Mouse (Mus musculus): ENCODE data around the gene Zfp418.
A peak's percentile ranks its signal among the peaks of the same experiment; 100 is the strongest.
"Not testable (repeated sequence)": the region's sequence is repeated elsewhere in the genome, so short reads cannot be mapped to it uniquely, and the experiment has no call there.

Zfp418 gene

GRCm38 (mm10) chr7:7171227-7172147 is at the start of gene Zfp418:
Gene Zfp418 (plus strand): TSS chr7:7171330.
- peak; percentile 18 for DNase-seq (ENCODE audit: low spot score)

DNA sequence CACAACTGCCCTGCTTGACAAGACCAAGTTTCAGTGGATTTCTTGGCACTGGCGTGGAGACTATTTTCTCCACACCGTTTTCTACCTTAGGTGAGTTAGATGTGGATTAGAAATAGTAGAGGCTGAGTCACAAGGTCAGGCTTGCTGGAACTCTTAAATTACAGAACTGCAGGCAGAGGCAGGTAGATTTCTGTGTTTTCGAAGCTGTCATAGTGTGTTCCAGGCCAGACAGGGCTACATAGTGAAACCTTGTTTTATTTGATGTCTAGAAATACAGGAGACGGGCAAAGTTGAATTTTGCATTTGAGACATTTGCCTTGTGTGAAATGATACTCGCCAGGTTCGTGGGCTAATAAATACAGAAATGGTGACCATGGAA is 49.5 kb upstream of the Zfp418 start:
- DNase-seq (ENCODE audit: low spot score), result no peak

- not testable (repeated sequence) for DNase-seq (ENCODE audit: low spot score)
Measured at GRCm38 (mm10) chr7:7130491-7131124, 40.5 kb upstream of the Zfp418 start.

- no peak for DNase-seq (ENCODE audit: low spot score)
Measured at GRCm38 (mm10) chr7:7132751-7133150, 38.4 kb upstream of the Zfp418 start.

DNA sequence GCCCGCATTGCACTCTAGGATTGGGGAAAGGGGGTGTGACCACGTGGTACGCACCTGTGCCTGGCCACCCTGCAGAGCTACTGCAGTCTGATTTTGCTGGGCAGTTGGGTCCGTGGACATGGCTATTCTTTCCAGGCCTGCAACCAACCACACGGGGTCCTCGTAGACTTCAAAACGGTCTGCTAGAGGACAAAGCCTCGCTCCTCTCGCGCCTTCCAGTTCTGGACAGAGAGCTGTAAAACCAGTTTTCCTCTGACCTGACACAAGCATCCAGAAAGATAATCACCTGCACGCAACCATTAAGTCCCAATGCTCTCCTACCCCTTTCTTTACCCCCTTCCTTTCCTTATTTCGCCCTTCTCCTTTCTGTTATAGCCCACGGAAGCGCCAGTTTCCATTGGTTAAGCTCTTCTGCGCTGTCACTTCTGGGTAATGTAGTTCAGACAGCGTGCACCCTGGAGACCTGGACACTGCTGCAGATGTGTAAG is 34.7 kb upstream of the Zfp418 start, which contains the start of gene Zfp773:
TSS of gene Zfp773 (minus strand) at position 377 of the 488 bp plus-strand sequence.
- peak; percentile 35 for DNase-seq (ENCODE audit: low spot score)

GRCm38 (mm10) chr7:7144215-7144614 is 26.9 kb upstream of the Zfp418 start:
- no peak for DNase-seq (ENCODE audit: low spot score)

DNA sequence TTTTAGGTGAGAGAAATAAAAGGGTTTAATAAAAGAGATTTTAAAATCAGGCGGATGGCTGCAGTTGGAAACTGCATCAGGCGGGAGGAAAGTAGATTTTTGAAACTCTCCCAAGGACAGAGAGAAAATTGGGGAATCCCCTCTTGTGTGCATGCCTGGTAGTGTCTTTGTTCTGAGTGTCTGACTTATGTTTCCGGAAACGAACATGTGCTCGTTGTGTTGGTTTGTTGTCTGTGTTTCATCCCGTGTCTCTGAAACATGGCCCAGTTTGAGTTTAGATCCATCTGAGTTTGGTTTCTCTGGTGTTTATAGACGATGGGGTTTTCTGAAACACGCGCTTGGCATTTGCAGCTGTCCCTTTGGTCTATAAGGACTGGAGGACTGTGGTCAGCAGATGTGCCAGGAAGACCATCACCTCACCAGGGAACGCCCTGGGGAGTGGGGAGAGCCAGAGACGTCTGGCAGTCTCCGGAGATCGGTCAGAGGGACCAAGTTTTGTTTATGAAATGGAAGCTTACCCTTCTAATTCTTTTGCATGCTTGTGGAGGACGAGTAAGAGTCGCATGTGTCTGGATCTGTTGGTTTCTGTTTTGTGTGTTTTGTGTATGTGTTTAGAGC is 25.0 kb upstream of the Zfp418 start:
- DNase-seq (ENCODE audit: low spot score), result no peak

GRCm38 (mm10) chr7:7185897-7186296 is 14.8 kb downstream of the Zfp418 start:
- no peak for DNase-seq (ENCODE audit: low spot score)

DNA sequence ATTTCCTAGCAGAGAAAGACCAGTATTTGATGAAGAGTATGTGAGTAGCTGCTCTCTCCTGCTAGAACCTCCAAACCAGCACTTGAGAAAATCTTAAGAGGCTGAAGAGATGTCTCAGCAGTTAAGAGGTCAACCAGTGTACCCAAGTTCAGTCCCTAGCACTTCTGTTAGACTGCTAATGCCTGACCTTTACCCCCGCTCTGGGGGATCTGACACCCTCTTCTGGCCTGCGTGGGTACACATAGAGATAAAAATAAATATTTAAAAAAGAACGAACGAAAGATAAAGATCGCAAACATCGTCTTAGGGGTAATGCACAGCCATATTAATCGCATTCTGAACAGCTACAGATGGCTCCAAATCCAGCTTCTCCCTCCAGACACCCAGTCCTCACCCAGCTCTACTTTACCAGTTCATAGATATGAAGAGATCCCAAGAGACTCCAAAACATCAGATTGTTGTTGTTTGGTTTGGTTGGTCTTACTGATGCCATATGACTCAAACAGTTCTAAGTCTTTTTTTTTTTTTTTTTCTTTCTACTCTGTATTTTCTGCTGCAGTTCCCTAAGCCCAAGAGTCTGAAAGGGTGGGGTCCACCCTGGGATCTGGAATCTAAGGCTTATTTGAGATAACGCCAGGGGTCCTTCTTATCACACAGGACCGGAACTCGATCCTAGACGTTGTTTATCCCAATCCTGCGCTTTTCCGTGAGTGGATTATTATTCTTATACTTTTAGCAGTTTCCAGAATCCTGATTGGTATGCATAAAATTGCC is 16.5 kb downstream of the Zfp418 start:
- DNase-seq (ENCODE audit: low spot score), result no peak

- DNase-seq (ENCODE audit: low spot score), result peak; percentile 26
Measured at GRCm38 (mm10) chr7:7188191-7188942, 17.2 kb downstream of the Zfp418 start.

DNA sequence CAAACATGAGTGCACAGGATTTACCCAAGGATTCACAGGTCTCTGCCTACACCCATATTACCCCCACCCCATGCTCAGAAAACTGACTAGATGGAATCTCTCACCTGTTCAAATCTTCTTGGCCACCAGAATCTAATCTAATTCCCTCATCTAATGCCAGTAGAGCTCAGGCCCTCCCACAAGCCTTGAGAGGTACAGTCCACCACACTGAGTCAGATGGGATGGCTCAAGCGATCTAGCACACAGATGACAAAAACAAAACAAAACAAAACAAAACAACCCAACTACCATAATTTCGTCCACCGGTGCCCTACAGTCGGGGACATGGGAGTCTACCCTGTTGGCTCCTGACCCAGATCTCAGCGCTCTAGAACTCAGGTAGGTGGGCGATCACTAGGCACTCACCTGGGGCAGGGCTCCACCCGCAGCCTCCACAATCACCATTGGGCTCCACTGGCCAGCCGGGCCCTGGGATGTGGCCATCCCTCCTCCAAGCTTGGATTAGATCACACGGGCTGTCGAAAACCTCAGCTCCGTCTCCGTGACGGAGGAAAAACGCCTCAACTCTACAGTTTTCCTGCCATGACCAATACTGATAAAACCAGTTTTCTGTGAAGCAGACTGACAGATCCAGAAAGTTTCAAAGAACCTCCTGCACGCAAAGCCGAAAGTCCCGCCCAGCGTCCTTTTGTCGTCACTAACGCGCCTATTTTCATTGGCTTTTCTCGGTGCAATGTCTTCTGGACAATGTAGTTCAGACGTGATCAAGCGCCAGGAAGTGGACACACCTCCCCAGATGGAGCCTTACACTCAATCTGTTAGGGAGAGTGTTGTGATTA is 38.4 kb downstream of the Zfp418 start, which contains the start of gene Zfp772:
TSS of gene Zfp772 (minus strand) at position 686 of the 839 bp plus-strand sequence.
- peak; percentile 8 for DNase-seq (ENCODE audit: low spot score)

Measured in ovary, postnatal 14 days (tissue).